Mouse (Mus musculus) heart, adult 2 months (tissue): ENCODE results near the gene Gmeb1. TPM values are rescaled to one million over a fixed set of nuclear protein-coding genes. Genes with fewer than 3 reads are reported as not detected.

Experiments
- DNase-seq, 2 experiments: peaks; one replicate each; pipeline ENCODE4 v3.0.0; 2021
- H3K27ac ChIP-seq: fragments of 200-600 bp; 2 replicates; pipeline ENCODE4 v1.8.1; 2022
- H3K27me3 ChIP-seq: fragments of 200-500 bp; 2 replicates; pipeline ENCODE4 v1.6.1; 2012; ENCODE audit warnings: mild to moderate bottlenecking, low read length, inconsistent platforms, mixed read lengths; ENCODE audit not compliant: control insufficient read depth, insufficient read depth
- H3K36me3 ChIP-seq: fragments of 200-500 bp; 2 replicates; pipeline ENCODE4 v1.6.1; 2012; ENCODE audit warnings: low read length, inconsistent platforms; ENCODE audit not compliant: control insufficient read depth, insufficient read depth
- H3K4me1 ChIP-seq: fragments of 200-500 bp; 2 replicates; pipeline ENCODE4 v1.6.1; 2011; ENCODE audit warnings: low read length; ENCODE audit not compliant: control insufficient read depth, insufficient read depth
- H3K4me3 ChIP-seq: fragments of 200-600 bp; 2 replicates; pipeline ENCODE4 v1.8.1; 2022
- H3K79me2 ChIP-seq: fragments of 200-500 bp; replicated peaks from 2 replicates; pipeline ENCODE4 v1.6.1; 2012; ENCODE audit warnings: mild to moderate bottlenecking, inconsistent platforms, low read length, moderate library complexity, mixed read lengths; ENCODE audit not compliant: control insufficient read depth, insufficient read depth
- H3K9ac ChIP-seq: fragments of 200-500 bp; 2 replicates; pipeline ENCODE4 v1.6.1; 2012; ENCODE audit warnings: low read depth, mild to moderate bottlenecking, control low read depth, inconsistent platforms, low read length, mixed read lengths
- CTCF ChIP-seq: fragments of 200-600 bp; IDR thresholded peaks from 2 replicates; pipeline ENCODE4 v1.8.1; 2022; ENCODE audit warnings: antibody characterized with exemption, mild to moderate bottlenecking, moderate library complexity
- EP300 ChIP-seq: fragments of 200-500 bp; IDR thresholded peaks from 2 replicates; pipeline ENCODE4 v1.6.1; 2011; ENCODE audit warnings: low read depth, low read length, control low read depth; ENCODE audit not compliant: insufficient read depth
- POLR2A ChIP-seq: fragments of 200-500 bp; IDR thresholded peaks from 2 replicates; pipeline ENCODE4 v1.6.1; 2011; ENCODE audit warnings: mild to moderate bottlenecking, low read depth, low read length, control low read depth; ENCODE audit not compliant: insufficient read depth
- WGBS: fragments of 180-500 bp; shearing (Covaris S2); methylation state at CpG from one replicate; pipeline ENCODE4 v1.1.7; 2018; 5-methylcytosine and 5-hydroxymethylcytosine counted together
- intact Hi-C: fragments of 180-260 bp; cut with DNase I; formaldehyde crosslinking; loops from one replicate; pipeline ENCODE4 v1.15.1; 2025
- polyA plus RNA-seq: library from polyadenylated mRNA; depleted of rRNA; stranded (reverse); fragments of >200 nt; gene quantifications from 2 replicates; pipeline ENCODE4 v1.2.3, GENCODE M21; 2012
- total RNA-seq, 2 experiments: library from RNA; stranded (reverse); gene quantifications; 2 replicates each; pipeline ENCODE4 v1.2.3; 2021

The Gmeb1 gene
- total and polyA plus RNA-seq, 3 experiments = 7.7 to 10.0 (median 8.5) TPM

DNA sequence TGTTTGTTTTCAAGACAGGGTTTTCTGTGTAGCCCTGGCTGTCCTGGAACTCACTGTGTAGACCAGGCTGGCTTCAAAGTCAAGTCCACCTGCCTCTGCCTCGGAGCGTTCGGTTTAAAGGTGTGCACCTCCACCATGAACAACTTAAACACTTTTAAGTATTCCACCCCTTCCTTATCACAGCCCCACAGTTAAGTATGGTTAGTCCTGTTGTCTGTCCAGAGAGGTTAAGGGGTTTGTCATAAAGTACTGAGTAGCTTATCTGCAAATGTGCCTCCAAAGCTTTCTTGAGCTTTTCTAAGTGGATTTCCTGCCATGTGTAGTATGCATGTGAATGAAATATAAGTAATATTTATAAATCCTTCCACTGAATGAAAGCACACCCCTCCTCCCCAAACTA is 14.5 kb upstream of the Gmeb1 start:
- Histone ChIP-seq H3K36me3 (no peaks in the 10 kb centered on the region), H3K4me3 (no peak overlapping the region), H3K79me2 (no peaks in the 10 kb centered on the region), H3K27me3 (no peaks in the 10 kb centered on the region), H3K4me1 (no peaks in the 10 kb centered on the region), H3K27ac (no peak overlapping the region), H3K9ac (no peak overlapping the region)
- WGBS = 93% methylated on average over 3 of the region's 3 CpGs
- no peak for DNase-seq
- intact Hi-C loops = loop anchor here (2.0 to 5.0 kb wide), 2 partner anchors 63 to 71 kb away; partner anchors contain the start of gene Ythdf2
- TF ChIP-seq CTCF (no peak), POLR2A (no peak), EP300 (no peak)

- no peaks in the 10 kb centered on the region for H3K79me2 ChIP-seq
- H3K9ac ChIP-seq = peak within 1 kb of the TSS; percentile 78
- no peaks in the 10 kb centered on the region for H3K36me3 ChIP-seq
- under 1% methylated on average over 48 of the region's 48 CpGs for WGBS
- DNase-seq = peak; percentile 94 to 96
- H3K27me3 ChIP-seq = no peaks in the 10 kb centered on the region
- peak within 1 kb of the TSS; percentile 75 for H3K4me3 ChIP-seq
- TF ChIP-seq CTCF = no peak
- TF ChIP-seq EP300 = peak; percentile 81
- TF ChIP-seq POLR2A = peak; percentile 99
- H3K4me1 ChIP-seq = no peaks in the 10 kb centered on the region
- H3K27ac ChIP-seq = peak within 1 kb of the TSS; percentile 93
- intact Hi-C loops = loop anchor here (1.0 to 5.0 kb wide), 3 partner anchors 34 to 148 kb away; partner anchors contain the start of genes Phactr4 and Ythdf2
These were observed 12.9 kb upstream of the Gmeb1 start, which contains the start of gene Taf12 for GRCm38 (mm10) chr4:132274156-132274862. Taf12 (plus strand) TSS chr4:132274375.

DNA sequence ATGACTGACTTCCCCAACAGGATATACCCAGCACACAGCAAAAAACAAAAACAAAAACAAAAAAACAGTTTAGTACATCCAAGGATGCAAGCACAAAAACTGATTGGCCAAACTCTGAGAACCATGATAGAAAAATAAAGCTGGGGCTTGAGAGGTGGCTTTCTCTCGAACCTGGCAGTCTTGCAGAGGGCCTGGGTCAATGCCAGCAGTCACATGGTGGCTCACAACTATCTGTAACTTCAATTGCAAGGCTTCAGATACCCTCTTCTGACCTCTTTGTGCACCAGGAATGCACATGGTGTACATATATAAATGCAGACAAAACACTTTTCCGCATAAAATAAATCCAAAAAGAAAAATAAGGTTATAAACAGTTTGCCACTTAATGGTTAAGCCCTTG is 11.8 kb upstream of the Gmeb1 start:
- 42% methylated on average over 2 of the region's 2 CpGs for WGBS
- intact Hi-C loops = loop anchor here (5.0 kb wide), 1 partner anchor 149 kb away; the partner anchor contains the start of gene Phactr4
- no peaks in the 10 kb centered on the region for H3K36me3 ChIP-seq
- no peaks in the 10 kb centered on the region for H3K79me2 ChIP-seq
- H3K4me3 ChIP-seq = no peak overlapping the region
- H3K4me1 ChIP-seq = no peaks in the 10 kb centered on the region
- H3K27me3 ChIP-seq = no peaks in the 10 kb centered on the region
- H3K9ac ChIP-seq = no peak overlapping the region
- TF ChIP-seq EP300 (no peak), POLR2A (no peak), CTCF (no peak)
- no peak for DNase-seq
- no peak overlapping the region for H3K27ac ChIP-seq

- intact Hi-C loops = loop anchor here (5.0 kb wide), 1 partner anchor 152 kb away; the partner anchor contains the start of gene Phactr4
- Histone ChIP-seq H3K27me3 (no peaks in the 10 kb centered on the region), H3K36me3 (no peaks in the 10 kb centered on the region), H3K4me1 (no peaks in the 10 kb centered on the region), H3K9ac (peak overlapping the region; percentile 77), H3K79me2 (no peaks in the 10 kb centered on the region), H3K27ac (peak overlapping the region; percentile 98), H3K4me3 (peak overlapping the region; percentile 51)
- WGBS = under 1% methylated on average over 35 of the region's 35 CpGs
- peak; percentile 84 to 89 for DNase-seq
- peak; percentile 99 for TF ChIP-seq EP300
- peak; percentile 65 for TF ChIP-seq CTCF
- peak; percentile 100 for TF ChIP-seq POLR2A
These were observed 8.5 kb upstream of the Gmeb1 start for GRCm38 (mm10) chr4:132269740-132270560.

- WGBS = 5% methylated on average over 6 of the region's 6 CpGs
- no peak for TF ChIP-seq POLR2A
- peak; percentile 63 for TF ChIP-seq CTCF
- peak overlapping the region; percentile 98 for H3K27ac ChIP-seq
- intact Hi-C loops = no loop called here
- no peak overlapping the region for H3K9ac ChIP-seq
- no peak for DNase-seq
- H3K27me3 ChIP-seq = no peaks in the 10 kb centered on the region
- H3K4me1 ChIP-seq = no peaks in the 10 kb centered on the region
- H3K79me2 ChIP-seq = no peaks in the 10 kb centered on the region
- H3K4me3 ChIP-seq = no peak overlapping the region
- H3K36me3 ChIP-seq = no peaks in the 10 kb centered on the region
These were observed 7.7 kb upstream of the Gmeb1 start for GRCm38 (mm10) chr4:132268871-132269739.
